Mouse (Mus musculus) kidney, postnatal 25 days (tissue): ENCODE measurements around the gene Pgam1.
A peak's percentile ranks its signal among the peaks of the same experiment; 100 is the strongest.

ENCODE experiments used
- DNase-seq, 2 experiments: peaks; one replicate each; pipeline ENCODE4 v3.0.0; 2021; ENCODE audit warnings: mixed read lengths in 2 of 2

The Pgam1 gene

DNA sequence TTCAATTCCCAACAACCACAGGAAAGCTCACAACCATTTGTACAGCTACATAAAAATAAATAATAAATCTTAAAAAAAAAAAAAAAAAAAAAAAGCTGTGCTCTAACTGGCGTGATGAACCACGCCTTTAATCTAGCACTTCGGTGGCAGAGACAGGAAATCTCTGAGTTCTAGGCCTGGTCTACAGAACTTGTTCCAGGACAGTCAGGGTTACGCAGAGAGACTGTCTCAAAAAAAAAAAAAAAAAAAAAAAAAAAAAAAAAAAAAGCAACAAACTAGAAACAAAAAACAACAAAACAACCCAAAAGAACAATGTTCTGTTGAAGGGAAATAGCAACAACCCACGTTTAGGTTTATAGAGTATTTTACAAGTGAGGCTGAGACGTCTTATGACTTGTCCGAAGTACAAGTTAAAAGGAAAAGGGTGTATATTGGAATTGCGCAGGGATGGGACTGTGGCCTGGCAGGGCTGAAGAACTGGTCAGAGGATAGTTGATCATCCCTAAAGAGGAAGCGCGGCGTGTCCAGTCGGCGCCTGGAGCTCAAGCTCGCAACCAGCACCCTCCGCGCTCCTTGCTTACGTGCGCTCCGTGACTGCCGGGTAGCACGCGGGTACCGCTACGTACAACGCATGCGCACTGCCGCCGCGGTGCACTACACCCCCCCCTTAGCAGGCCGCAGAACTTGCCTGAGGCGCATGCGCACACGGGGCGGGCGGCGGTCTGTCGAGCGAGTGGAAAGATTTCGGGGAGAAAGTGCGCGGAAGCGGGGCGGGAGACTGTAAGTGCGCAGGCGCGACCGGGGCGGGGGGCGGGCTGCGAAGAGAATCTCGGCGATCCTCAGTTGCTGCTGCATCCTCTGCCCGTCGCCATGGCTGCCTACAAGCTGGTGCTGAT lies at the start of gene Pgam1:
Gene Pgam1 (plus strand): TSS at position 746 of the 896 bp plus-strand sequence.
- peak; percentile 97 to 98 for DNase-seq

DNA sequence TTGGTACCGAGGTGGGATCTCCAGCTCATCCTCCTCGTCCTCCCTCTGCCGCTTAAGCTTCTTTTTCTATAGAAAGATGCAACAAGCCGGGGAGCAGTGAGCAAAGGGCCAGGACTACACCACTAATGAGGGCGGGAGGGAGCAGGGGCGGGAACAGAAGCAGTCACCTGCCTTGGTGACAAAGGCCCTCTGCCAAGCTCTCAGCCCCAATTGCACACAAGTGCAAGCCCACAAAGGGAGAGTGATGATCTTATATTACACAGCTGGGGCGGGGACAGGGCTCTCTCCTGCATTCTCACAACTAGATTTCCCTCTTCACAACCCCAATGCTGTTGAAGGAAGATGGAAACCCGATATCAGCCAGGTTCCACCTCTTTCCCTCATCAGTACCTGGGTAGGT lies 45.0 kb upstream of the Pgam1 start:
- DNase-seq, result no peak

DNA sequence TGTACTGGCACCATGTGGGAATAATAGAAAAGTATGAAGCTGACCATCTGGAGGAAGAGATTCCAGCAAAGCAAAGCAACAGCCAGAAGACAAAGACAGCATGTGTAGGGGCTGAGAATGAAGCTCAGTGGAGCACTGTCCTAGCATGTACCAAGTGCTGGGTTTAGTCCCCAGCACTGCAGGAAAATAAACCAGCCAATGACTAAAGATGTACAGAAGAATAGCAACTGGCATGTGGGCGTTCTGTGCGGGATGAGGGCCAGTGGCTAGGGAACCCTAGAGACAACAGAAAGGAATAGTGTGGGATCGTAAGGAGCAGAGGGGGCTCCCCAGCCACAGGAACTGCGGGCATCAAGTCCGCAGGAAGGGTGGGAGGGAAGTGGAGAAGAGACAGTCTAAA lies 42.4 kb upstream of the Pgam1 start:
- DNase-seq, result no peak

DNA sequence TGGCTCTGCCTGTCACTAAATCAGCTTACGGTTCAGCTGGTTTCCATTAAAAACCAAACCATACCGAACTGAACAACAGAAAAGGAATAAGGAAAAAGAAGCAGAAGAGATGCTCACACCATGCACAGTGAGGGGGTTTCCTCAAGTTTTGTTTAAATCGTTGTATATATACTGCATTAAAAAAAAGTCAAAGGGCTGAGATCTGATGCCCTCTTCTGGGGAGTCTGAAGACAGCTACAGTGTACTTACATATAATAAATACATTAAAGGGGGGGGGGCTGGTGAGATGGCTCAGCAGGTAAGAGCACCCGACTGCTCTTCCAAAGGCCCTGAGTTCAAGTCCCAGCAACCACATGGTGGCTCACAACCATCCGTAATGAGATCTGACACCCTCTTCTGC lies 41.8 kb upstream of the Pgam1 start:
- peak in 1 of 2 experiments; percentile 5 for DNase-seq

DNA sequence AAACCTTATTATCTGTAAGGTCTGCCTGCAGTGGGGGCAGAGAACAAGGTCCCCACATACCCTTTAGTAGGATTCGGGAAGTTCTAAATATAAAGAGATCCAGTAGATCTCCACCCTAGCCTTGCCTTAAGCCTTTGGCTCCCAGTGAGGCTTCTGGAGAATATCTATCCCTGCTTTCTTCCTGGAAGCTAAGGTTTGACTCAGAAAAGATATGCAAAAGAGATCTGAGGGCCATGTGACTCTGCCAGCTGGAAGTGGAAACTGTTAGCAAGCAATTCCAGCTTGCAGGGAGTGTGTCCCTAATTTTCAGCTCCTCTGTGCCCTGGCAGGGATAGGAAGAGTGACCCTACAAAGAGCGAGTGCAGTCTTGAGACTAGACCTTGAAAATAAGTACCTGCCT lies 39.4 kb upstream of the Pgam1 start:
- no peak for DNase-seq

DNA sequence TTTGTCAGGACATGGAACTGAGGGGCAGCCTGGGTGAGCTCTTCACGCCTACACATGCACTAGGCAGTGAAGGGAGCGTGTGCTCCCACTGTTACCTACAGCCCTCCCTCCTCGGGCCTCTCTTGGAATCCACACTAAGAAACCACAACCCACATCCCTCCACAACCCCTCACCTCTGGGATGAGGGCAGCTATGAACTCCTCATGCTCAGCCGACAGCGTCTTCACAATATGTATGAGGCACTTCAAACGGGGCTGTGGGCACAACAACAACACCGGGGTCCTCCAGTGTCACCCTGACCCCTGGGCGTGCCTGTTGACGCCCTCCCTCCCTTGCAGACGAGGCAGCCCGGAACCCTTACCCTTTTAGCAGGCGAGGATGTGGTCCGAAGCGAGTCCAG lies 37.4 kb upstream of the Pgam1 start:
- no peak for DNase-seq

DNA sequence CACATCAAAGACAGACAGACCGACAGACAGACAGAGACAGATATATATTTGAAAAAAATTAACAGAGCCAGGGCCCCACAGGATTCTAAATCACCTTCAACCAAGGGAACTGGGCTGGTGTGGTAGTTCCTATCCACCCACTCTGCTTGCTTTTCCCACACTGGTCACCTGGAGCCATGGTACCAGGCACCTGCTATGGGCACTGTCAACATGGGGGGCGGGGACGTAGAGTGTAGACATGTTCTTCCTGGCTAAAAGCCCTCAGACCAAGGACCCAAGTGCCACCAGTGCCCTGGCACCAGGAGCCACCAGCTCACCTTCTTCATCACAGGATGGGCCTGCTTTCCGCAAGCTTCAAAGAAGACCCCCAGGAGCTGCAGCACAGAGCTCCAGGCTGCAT lies 29.9 kb upstream of the Pgam1 start:
- no peak for DNase-seq

DNA sequence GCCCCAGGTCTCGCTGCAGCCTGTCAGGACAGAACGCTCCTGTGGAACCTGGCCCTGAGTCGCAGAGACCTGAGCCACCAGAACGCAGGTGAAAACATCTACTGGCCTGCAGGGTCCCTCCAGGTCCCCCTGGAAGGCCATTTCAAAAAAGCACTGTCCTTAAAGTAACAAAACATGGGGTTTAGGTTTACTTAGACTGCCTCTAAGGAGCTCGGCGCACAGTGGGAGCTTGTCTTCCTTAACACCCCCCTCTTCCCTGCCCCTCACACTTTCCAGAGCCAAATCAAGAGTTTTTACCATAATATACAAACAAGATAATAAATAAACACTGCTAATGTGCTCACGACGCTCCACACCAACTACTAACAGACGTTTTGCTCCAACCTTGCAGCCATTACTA lies 27.8 kb upstream of the Pgam1 start:
- no peak for DNase-seq

DNA sequence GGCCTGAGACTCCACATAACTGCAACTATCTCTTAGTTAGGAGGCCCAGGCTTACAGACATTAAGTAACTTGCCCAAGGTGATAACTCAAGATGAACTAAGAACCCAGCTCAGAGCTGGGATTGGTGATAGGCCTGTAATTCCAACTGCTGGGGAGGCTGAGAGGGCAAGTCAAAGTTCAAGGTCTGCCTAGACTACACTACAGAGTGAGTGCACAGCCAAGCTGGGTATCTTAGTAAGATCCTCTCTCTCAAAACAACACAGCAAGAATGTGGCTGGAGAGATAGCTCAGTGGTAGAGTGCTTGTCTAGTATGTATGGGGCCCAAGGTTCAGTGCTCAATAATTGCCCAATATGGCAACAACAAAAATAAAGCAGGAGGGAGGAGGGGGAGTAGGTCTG lies 23.5 kb upstream of the Pgam1 start:
- DNase-seq, result no peak

DNA sequence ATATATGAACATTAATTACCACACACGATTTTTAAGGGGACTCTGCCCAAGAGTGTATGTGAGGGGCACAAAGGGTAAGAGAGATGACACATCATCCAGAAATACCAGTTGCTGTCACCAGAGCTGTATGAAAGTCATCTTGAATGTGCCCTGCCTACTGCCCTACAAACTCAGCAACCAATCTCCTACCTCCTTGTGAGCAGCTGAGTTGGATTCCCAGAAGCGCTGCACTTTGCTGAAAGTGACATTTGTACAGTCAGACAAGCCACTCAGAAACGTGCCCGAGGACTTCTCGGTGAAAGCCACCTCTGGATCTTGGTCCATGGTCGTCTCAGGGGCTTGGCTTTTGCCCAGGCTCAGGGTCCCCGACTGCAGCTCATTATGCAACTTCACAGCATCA lies 16.8 kb upstream of the Pgam1 start:
- DNase-seq, result no peak

DNA sequence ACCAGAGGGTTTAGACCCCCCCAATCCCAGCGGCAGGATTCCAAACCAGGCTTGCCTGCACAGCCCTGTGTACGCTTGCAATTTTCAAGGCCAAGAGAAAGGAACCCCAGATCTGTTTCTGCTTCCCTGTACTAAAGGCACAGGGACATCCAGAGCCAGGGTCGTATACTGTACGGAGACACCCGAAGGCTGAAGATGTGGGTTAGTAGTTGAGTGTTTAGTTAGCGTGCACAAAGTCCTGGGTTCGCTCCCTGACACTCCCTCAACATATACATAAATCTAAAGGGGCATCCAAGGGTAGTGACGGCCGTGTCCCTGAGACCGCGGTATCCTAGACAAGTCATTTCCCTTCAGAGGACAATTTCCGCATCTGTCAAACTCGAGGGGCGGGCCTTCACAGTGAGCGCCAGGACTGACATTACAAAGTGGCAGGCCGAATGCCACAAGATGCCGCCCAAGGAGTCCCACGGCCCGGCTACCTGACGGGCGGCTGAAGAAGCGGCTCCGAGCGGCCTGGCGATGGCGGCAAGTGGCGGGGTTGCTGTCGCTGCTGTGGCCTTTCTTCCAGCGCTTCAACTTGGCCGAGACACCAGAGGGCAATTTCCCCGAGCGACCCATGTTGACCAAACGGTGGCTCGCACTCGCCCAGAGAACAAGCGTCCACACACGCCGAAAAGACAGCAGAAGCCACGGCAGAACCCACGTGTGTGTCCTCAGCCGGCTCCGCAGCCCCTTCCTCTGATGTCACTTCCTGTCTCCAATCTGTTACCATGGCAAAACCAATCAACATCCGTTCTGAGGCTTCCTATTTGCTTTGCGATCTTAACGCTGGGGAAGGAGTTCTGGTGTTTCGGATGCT lies 16.0 kb upstream of the Pgam1 start, which contains the start of gene Rrp12:
Gene Rrp12 (minus strand): TSS at position 714 of the 859 bp plus-strand sequence.
- peak; percentile 81 to 89 for DNase-seq

DNA sequence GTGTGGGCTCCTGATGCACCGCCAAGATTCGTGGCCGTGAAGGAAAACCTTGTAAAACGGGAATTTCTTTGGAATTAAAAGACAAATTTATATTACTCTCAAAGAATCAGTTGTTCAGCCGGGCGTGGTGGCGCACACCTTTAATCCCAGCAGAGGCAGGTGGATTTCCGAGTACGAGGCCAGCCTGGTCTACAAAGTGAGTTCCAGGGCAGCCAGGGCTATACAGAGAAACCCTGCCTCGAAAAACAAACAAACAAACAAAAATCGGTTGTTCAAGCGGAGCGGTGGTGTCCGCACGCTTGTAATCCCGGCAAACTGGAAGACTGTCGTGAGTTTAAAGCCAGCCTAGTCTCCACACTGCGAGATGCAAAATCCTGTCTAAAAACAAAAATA lies 15.4 kb upstream of the Pgam1 start:
- DNase-seq, result no peak

DNA sequence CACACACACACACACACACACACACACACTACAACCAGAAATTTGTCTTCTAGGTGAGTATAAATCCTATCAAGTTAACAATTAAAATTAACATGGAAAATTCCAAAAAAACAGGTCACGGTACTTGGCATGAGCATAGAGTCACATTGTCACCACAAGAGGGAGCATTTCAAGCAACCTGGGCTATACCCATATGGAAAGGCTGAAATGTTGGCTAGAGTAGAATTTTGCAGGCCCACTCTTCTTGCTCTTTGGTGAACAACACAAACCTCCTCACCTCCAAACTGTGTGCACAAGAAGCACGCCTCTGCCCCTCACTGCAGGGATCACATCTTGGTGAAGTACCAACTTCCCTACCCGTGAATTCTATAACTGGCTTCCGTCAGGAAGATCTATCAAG lies 12.9 kb upstream of the Pgam1 start:
- peak in 1 of 2 experiments; percentile 59 for DNase-seq

DNA sequence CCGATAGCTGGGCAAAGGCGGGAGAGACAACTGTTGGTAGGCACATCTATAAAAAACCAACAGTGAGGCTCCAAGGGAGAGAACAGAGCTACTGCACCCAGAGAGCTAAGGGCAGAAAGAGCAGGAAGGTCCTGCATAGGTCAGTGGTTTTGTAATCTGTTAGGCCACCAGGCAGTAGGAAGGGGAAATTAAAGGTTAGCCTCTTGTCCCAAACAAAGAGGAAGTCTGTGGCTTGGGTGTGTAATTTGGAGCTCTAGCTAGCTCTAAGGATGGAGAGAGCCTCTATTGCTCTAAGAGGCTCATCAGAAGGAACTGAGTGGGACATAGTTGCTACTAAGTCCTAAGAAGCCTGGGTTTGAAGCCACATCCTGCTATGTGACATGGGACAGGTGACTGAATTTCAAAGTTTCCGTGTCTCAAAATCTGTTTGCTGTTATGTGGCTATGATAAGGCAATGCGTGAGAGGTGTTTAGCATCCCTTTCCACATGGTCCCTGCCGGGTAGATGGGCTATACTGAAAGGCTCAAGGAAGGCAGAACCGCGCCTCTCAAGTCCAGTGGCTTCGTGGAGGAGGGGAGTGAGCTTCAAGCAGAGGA lies 11.1 kb upstream of the Pgam1 start:
- DNase-seq, result no peak

DNA sequence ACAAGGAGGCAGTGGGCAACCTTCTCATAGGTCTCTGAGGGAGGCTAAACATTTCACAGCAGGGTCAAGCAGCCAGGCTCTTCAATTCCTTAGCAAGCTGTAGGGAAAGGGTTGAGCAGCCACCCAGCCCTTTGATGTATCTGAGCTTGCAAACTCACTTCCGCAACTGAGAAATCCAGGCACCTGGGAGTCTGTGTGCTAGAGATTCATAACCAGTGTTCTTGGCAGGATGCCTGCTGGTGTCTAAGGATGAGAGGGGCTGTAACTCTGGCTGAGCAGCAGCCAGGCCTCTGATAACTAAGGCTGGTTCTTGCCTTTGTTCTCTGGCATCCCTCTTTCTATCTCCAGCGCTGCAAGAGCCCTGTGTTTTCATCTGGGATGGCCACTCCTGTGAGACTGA lies 10.0 kb upstream of the Pgam1 start:
- no peak for DNase-seq

DNA sequence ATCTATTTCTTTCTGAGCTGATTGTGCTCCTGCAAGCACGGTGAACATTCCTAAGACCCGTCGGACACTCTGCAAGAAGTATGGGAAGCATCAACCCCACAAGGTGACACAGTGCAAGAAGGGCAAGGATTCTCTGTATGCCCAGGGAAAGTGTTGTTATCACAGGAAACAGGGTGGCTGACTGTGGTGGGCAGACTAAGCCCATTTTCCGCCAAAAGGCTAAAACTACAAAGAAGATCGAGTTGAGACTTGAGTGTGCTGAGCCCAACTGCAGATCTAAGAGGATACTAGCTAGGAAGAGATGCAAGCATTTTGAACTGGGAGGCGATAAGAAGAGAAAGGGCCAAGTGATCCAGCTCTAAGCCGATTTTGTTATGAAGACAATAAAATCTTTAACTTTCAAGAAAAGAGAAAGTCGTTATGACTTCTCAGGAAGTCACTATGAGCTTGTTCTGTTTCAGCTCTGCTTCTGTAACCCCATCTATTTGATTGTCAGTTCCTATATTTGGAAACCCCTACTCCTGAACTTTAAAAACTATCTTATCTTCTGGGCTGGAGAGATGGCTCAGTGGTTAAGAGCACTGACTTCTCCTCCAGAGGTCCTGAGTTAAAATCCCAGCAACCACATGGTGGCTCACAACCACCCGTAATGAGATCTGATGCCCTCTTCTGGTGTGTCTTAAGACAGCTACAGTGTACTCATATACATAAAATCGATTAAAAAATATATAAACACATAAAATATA lies 8.7 kb upstream of the Pgam1 start:
- no peak for DNase-seq

DNA sequence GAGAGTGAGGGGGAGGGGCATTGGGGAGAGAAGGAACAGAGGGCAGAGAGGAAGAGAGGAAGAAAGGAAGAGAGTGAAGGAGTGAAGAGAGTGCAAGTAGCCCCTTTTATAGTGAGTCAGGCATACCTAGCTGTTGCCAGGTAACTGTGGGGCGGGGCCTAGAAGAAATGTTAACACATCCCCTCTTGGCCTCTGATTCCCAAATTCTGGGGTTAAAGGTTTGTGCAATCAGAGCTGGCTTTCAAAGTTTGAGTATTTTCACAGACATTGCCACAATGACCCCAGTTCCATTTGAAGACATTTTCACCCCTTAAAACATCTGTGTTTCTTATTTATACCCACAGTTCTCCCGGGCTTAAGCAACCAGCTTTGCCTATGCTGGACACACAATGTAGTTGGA lies 6.5 kb upstream of the Pgam1 start:
- no peak for DNase-seq

DNA sequence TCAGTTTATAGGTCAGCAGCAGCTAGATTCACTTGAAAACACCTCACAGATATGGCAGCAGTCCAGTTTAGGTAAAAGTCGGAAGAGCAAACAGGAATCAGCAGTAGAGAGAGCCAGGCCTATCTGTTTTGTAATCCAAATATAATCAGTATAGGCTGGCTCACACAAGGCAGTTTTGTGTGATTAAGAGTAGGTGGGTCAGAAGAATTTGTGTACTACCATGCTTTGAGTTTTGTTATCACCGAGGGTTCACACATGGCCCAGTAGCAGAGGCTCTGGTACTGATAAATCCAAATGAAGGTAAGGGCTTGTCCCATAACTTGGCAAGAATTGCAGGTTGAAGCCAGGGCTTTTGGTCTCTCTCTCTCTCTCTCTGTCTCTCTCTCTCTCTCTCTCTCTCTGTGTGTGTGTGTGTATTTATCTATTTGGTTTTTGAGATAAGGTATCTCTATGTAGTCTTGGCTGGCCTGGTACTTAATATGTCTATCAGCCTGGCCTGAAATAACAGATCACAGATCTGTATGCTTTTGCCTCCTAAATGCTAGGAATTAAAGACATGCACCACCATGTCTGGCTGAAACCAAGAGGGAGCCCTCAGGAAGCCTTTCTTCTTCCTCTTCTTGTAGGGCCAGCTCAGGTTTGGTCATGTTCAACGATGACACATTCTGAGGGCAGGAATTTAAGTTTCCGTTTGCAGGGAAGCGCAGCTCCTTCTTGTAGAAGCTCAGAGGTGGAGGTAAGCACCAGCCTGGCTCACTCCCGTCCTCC lies 5.2 kb upstream of the Pgam1 start:
- no peak for DNase-seq

DNA sequence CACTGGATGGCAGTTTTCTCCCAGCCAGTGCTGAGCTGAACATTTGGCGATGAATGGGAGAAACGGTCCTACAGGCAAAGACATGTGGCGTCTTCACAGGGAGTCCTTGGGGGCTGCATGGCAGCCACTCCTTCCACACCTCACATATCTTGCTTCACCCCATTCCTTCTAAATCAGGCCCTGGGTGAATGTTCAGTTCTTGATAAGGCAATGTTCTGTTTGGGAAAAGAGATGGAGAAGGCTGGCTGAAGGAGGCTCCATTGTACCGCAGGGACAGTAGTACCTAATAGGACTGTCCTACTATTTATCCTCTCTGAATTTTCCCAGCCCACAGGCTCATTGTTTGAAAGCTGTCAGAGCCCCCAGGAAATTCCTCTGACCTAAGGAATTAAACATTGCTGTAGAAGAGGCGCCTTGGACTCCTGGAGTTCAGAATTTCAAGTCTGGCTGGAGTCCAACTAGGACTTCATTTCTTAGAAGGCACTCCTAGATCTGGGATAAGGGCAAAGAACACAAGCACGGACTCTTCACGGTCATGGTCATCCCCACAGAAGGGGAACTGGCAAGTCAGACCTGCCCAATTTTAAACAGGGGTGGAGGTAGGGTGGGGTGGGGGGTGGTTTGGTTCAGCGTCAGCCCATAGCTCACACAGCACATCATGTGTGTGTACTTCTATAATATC lies 4.5 kb upstream of the Pgam1 start:
- peak; percentile 54 to 55 for DNase-seq

DNA sequence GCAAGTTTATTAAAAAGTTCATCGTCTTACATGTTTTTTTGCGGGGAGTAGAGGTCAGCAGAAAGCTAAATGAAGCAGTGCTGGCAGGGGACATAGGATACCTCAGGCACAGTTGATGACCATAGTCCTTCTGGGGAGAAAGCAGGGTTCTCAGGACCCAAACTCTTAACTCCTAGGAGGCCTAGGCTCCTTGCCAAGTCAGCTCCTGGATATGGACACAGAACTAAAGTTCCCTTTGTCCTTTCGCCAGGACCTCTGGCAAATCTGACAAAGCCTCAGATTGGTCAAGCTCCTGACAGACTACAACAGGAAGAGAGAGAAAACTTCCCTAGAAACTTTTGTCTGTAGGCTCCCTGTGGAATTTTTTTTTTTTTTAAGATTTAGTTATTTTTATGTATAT lies 3.0 kb upstream of the Pgam1 start:
- DNase-seq, result peak; percentile 46 to 59

DNA sequence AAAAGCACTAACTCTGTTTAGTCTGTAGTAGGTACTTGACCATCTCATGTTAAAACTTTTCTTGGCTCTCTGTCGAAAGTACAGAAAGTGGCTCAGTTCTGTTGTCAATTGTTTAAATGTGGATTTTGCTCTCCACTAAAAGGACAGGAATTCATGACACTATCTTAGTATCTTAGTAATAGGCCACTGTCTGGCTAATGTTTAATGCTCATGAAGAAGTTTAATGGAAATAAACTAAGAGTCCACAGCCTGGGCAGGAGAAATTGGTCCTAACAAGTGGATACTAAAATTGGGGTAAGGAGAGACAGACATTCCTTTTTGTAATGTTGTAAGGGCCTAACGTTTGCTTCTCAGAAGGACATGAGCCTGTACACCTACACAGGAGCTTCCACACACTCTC lies 1.3 kb upstream of the Pgam1 start:
- no peak for DNase-seq
